Mouse (Mus musculus): Measurements from ENCODE around the gene Umad1. TPM values are rescaled to one million over a fixed set of nuclear protein-coding genes. Genes with fewer than 3 reads are reported as not detected.

The Umad1 gene
- polyA plus RNA-seq, 1 experiment: 28.0 TPM

DNA sequence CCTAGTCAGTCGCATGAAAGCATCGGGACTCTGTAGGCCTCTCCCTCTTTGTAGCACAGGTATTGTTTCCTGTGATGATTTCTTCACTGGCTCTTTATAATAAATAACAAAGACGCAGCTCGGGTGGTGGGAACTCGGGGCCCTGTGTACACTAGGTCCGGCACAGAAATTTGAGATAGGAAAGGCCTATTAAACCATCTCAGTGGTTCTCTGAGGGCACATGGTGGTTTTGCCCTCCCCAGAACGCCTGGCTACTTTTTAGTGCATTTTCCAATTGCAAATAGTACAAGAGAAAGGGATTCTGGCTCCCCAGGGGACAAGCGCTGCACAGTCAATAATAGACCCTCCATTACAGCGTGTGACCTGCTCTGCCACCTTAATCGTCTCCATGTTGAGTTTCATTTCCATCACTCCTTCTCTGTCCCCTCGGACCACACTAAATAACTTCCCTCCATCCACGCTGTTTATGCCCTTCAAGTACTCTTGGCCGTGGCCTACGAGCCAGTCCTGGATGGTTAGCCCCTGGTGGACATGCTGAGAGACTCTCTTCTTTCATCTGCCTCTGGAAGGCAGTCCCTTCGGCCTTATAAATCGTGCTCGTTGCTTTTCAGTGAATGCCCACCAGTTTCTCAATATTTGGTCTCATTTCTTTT lies 227.4 kb downstream of the Umad1 start:
- TF ChIP-seq CTCF (IDR thresholded peaks at IDR 0.05; ENCODE audit: borderline replicate concordance, extremely low read depth, insufficient read depth, insufficient read length) (peak; percentile 10; the same call in 1 of the 2 replicates), POLR2A (IDR thresholded peaks at IDR 0.05; ENCODE audit: borderline replicate concordance, extremely low read depth, insufficient read depth, insufficient read length, poor library complexity, severe bottlenecking) (no peak)
- DNase-seq (ENCODE audit: low read depth): peak; percentile 27

DNA sequence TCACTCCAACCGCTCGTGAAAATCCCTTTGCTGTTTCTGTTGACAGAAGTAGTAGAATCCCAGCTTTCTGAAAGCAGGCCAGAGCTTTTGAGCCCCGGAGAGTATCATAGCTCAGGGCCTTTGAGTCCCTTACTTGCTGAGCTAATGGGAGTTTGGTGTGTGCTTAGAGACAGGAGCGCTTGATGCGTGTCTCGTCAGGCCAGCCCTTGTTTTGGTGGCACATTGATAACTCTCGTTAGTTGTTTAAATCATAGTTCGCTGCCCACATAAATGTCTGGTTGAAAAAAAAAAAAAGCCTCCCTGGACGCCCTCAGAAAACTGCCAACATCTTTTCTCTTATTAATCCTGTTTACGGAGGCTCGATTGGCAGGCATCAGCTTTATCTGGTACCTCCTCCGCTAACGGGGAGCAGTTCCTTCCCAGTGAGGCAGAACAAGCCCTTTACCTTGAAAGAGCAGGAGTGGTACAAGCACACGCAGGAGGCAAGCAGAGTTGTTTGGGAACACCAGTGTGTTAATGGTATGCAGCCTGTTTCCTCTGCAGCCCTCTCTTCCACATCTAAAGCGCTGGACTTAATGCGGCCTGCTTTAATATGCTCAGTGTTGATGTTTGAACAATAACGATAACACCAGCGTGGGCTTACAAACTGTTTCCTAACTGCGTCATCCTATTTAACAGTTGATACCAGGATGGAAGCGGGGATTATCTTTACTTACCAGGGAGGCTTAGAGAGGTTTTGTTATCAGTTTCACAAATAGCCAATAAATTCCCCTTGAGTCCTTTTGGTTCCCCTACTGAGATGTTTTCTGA lies 228.2 kb downstream of the Umad1 start:
- peak; percentile 63 for DNase-seq (ENCODE audit: low read depth)
- TF ChIP-seq POLR2A (IDR thresholded peaks at IDR 0.05; ENCODE audit: borderline replicate concordance, extremely low read depth, insufficient read depth, insufficient read length, poor library complexity, severe bottlenecking): no peak
- TF ChIP-seq CTCF (IDR thresholded peaks at IDR 0.05; ENCODE audit: borderline replicate concordance, extremely low read depth, insufficient read depth, insufficient read length): no peak

DNA sequence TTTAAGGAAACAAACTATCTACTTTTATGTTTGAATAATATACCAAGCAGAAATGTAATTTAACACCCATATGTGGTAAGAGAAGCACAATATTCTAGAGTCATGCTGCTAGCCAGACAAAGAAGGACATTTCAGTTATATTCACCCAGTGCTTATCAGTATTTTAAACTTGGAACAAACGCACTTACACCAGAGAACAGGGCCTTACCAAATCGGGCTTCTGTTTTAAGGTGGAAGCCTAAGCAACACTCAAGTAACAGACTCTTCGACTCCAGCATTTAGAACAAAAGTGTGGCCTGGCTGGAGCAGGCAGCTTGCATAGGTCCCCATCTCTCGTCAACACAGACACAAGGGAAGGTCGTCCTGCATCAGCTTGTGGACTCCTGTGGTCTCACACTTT lies 229.2 kb downstream of the Umad1 start:
- DNase-seq (ENCODE audit: low read depth): no peak
- TF ChIP-seq CTCF (IDR thresholded peaks at IDR 0.05; ENCODE audit: borderline replicate concordance, extremely low read depth, insufficient read depth, insufficient read length): no peak

DNA sequence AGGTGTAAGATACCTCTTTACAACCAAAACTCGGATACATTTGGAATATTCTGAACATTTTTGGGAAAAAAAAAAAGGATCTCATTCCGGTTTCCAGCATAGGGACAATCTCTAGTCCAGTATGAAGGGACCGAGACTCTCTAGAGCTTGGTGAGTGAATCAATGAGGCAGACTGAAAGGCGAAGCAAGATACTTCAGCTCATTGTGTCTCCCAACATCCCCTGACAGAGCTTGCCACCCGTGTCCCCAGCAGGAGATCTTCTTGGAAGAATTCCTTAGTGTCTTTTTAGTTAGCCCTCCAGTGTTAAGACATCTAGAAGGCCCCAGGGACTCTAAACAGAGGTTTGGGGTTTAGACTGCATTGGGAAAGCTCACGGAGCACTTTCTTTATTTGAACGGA lies 230.2 kb downstream of the Umad1 start:
- TF ChIP-seq POLR2A (IDR thresholded peaks at IDR 0.05; ENCODE audit: borderline replicate concordance, extremely low read depth, insufficient read depth, insufficient read length, poor library complexity, severe bottlenecking) (no peak), CTCF (IDR thresholded peaks at IDR 0.05; ENCODE audit: borderline replicate concordance, extremely low read depth, insufficient read depth, insufficient read length) (no peak)
- DNase-seq (ENCODE audit: low read depth): no peak

DNA sequence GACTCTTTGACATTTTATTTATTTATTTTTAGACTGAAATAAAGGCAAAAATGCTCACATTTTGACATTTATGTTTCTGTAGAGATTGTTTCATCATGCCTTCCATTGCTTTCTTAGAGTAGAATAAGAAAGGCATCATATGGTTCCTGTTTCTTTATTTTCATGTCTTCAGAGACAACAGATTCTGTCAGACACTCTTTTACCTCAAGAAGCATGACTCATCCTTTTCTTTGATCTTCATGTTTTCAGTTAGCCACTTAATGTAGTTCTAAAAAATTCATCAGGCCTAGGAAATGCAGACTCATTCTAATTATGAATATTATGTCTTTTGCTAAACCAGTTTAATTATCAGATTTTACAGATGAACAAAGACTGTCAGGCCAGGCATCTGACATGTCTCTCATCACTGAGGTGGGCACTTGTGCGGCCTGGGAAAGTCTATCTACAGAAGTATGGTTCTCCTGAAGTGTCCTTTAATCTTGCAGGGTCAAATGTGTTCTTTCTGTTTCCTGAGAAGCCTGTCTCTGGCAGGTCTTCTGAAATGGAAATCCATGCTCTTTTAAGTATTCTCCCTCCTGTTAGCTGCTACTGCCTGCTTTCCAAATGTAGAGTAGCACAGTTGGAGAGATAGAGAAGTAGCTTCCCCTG lies 231.0 kb downstream of the Umad1 start:
- peak; percentile 28 for DNase-seq (ENCODE audit: low read depth)
- TF ChIP-seq POLR2A (IDR thresholded peaks at IDR 0.05; ENCODE audit: borderline replicate concordance, extremely low read depth, insufficient read depth, insufficient read length, poor library complexity, severe bottlenecking) (no peak), CTCF (IDR thresholded peaks at IDR 0.05; ENCODE audit: borderline replicate concordance, extremely low read depth, insufficient read depth, insufficient read length) (no peak)

DNA sequence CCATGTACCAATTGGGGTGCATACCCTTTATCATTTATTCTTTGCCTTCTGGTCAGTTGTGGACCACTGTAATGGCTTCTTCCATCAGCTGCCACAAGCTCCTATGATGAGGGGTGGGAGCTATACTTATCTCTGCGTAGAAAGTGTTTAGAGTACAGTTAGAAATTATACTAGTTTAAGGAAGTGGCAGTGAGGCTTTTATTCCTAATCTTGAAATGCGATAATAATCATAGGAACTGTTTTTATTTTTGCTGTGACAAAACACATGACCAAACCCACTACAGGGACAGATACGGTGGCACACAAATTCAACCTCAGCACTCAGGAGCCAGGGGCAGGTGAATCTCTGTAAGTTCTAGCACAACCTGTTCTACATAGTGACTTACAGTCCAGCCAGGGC lies 233.2 kb downstream of the Umad1 start:
- TF ChIP-seq CTCF (IDR thresholded peaks at IDR 0.05; ENCODE audit: borderline replicate concordance, extremely low read depth, insufficient read depth, insufficient read length): no peak
- no peak for TF ChIP-seq POLR2A (IDR thresholded peaks at IDR 0.05; ENCODE audit: borderline replicate concordance, extremely low read depth, insufficient read depth, insufficient read length, poor library complexity, severe bottlenecking)
- no peak for DNase-seq (ENCODE audit: low read depth)

DNA sequence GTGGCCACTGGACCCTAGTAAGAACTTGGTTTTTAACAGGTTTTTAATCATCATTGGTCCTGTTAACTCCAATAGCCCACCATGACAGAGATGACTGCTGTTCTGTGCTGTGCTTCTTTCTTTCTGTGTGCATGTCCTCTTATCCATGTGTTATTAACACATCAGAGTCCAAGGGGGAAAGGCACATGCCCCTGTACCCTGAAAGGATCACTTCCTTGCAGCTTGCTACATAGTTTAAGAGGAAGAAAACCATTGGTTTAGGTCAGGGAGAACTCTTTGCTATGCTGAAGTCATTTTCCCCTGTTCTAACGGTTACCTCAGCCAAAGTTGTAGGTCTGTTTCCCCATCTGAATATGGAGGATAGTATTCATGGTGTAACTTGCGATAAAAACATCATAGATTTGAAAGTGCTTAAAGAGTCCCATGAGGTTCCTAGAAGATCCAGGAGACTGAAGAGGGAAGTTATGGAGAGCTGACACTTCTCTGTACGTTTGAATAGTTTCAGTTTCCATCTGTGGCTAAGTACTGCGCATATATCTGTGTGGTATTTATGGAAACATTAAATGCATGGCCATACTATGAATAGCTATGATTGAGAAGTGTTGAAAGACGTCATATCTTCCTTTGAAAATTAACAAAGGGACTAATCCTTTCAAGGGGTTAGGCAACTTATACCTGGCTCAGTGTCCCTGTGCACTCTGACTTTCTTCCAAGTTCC lies 236.2 kb downstream of the Umad1 start:
- TF ChIP-seq CTCF (IDR thresholded peaks at IDR 0.05; ENCODE audit: borderline replicate concordance, extremely low read depth, insufficient read depth, insufficient read length): no peak
- TF ChIP-seq POLR2A (IDR thresholded peaks at IDR 0.05; ENCODE audit: borderline replicate concordance, extremely low read depth, insufficient read depth, insufficient read length, poor library complexity, severe bottlenecking): no peak
- no peak for DNase-seq (ENCODE audit: low read depth)

DNA sequence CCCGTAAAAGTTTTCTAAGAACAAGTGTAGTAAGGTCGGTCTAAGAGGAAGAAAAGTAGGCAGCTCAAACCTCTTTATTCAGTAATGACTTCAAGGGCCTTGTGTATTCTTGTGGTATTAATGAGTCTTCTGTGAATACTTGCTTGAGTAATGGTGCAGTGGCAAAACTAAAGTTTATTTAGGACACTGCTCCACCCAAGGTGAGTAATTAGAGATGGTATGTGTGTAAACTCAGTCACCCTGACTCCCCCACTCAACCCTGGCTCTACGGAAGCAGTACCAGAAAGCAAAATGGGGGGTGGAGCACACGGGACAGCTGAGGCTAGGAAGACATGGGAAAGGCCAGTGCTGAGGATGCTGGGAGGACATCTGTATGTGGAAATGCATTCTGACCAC lies 236.7 kb downstream of the Umad1 start:
- DNase-seq (ENCODE audit: low read depth): no peak
- no peak for TF ChIP-seq CTCF (IDR thresholded peaks at IDR 0.05; ENCODE audit: borderline replicate concordance, extremely low read depth, insufficient read depth, insufficient read length)
- no peak for TF ChIP-seq POLR2A (IDR thresholded peaks at IDR 0.05; ENCODE audit: borderline replicate concordance, extremely low read depth, insufficient read depth, insufficient read length, poor library complexity, severe bottlenecking)

DNA sequence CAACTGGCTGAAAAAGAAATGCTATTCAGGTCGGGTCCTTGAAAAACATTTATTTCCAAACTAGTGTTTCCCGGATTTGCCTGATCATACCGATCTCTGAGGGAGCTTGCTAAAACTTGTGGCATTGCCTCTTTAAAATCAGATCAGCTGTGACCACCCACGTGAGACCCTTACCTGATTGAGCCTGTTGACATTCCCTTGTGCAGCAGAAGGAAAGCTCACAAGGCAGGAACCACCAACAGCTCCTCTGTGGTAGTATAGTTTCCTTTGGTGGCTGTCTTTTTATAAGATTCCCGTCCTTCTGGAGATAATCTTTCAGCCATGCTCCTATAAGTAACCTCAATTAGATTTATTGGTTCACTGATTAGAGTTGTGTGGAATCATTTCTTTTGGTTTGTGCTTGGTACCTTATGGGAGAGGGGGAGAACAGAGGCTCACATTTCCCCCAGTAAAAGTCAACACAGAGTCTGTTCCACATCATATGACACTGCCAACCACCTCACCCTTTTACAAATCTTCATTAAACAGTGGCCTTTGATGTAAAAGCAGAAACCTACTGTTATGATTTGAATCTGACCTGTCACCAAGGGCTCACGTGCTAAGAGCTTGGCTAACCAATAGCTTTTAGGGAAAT lies 238.3 kb downstream of the Umad1 start:
- no peak for DNase-seq (ENCODE audit: low read depth)
- TF ChIP-seq POLR2A (IDR thresholded peaks at IDR 0.05; ENCODE audit: borderline replicate concordance, extremely low read depth, insufficient read depth, insufficient read length, poor library complexity, severe bottlenecking) (no peak), CTCF (IDR thresholded peaks at IDR 0.05; ENCODE audit: borderline replicate concordance, extremely low read depth, insufficient read depth, insufficient read length) (no peak)

DNA sequence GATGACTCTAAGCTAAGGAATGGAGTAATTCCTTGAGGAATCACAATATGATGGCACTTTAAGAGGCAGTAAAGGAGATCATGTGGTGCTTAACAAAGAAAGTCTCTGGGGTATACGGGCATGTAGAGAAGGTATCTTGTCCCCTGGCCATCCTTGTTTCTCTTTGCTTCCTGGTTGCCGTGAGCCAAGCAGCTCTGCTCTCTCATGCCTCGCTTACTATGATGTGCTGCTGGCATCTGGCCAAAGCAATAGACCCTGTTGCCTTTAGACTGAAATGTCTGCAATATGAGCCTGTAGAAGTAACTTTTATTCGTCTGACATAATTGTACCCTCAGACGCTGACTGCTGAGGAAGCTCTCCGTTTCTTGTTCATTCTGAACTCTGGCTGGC lies 238.8 kb downstream of the Umad1 start:
- peak; percentile 45 for DNase-seq (ENCODE audit: low read depth)
- TF ChIP-seq POLR2A (IDR thresholded peaks at IDR 0.05; ENCODE audit: borderline replicate concordance, extremely low read depth, insufficient read depth, insufficient read length, poor library complexity, severe bottlenecking) (no peak), CTCF (IDR thresholded peaks at IDR 0.05; ENCODE audit: borderline replicate concordance, extremely low read depth, insufficient read depth, insufficient read length) (no peak)

DNA sequence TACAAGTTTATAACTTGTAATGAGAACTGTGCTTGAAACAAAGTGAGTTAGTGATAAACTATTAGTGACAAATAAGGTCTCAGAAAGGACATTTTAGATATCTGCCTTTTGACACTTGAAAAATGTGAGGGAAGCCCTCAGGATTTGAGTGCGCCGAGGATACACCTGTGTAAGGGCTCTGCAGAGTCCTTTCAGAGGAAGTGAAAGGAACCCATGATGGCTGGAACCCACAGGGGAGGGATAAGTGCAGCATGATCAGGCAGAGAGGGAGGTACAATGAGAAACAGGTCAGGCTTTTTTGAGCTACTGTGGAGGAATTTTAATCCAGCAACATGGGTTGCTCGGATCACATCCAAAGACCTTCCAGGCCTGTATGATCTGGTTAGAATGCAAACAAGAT lies 239.9 kb downstream of the Umad1 start:
- TF ChIP-seq CTCF (IDR thresholded peaks at IDR 0.05; ENCODE audit: borderline replicate concordance, extremely low read depth, insufficient read depth, insufficient read length): no peak
- TF ChIP-seq POLR2A (IDR thresholded peaks at IDR 0.05; ENCODE audit: borderline replicate concordance, extremely low read depth, insufficient read depth, insufficient read length, poor library complexity, severe bottlenecking): no peak
- DNase-seq (ENCODE audit: low read depth): no peak

Measured in brain, embryonic 14.5 days (tissue).